Mouse (Mus musculus) hindlimb bud, embryonic 11.5 days (tissue): ENCODE measurements around the gene Ly6g6f.

Experiments used
- DNase-seq: peaks from one replicate; pipeline ENCODE4 v3.0.0-alpha.2; 2012; ENCODE audit warnings: low read depth, low spot score; ENCODE audit errors: extremely low spot score

The Ly6g6f gene

GRCm38 (mm10) chr17:35032323-35032870 is 53.0 kb downstream of the Ly6g6f start:
- DNase-seq = no peak

- no peak for DNase-seq
Observed at GRCm38 (mm10) chr17:35031880-35032279, 53.5 kb downstream of the Ly6g6f start.

- no peak for DNase-seq
Observed at GRCm38 (mm10) chr17:35031272-35031671, 54.1 kb downstream of the Ly6g6f start.
